Mouse (Mus musculus): ENCODE measurements around the gene Olfr1097. TPM values are rescaled to one million over a fixed set of nuclear protein-coding genes. Genes with fewer than 3 reads are reported as not detected.

Gene Olfr1097
- polyA plus RNA-seq (2014; fragmentation: Nextera tagmentation; extraction: Ambion mirVana), result not detected in 2 replicates

- no peak within 1 kb of the TSS for H3K9ac ChIP-seq (ENCODE audit: low read depth, low read length)
- no peaks in the 10 kb centered on the region for H3K27me3 ChIP-seq (ENCODE audit: control insufficient read depth, insufficient read depth, low read length)
- no peaks in the 10 kb centered on the region for H3K36me3 ChIP-seq (ENCODE audit: control insufficient read depth, insufficient read depth, low read length)
- WGBS, result 91% methylated on average over 1 of the region's 1 CpGs
- no peak for ATAC-seq (ENCODE audit: low FRiP score, low TSS enrichment)
- no peaks in the 10 kb centered on the region for H3K4me1 ChIP-seq (ENCODE audit: control insufficient read depth, insufficient read depth, low read length)
- no peak within 1 kb of the TSS for H3K4me2 ChIP-seq (replicated peaks; ENCODE audit: low read depth, low read length)
- H3K27ac ChIP-seq (ENCODE audit: low read depth, low read length), result no peak within 1 kb of the TSS
- no peaks in the 10 kb centered on the region for H3K9me3 ChIP-seq (ENCODE audit: control insufficient read depth, low read length)
- no peak within 1 kb of the TSS for H3K4me3 ChIP-seq (ENCODE audit: low read length)
Observed at GRCm38 (mm10) chr2:86892116-86892515, at the start of gene Olfr1097. Gene Olfr1097, minus strand, starts transcription at chr2:86892216.

GRCm38 (mm10) chr2:86926557-86926956 lies 34.5 kb upstream of the Olfr1097 start:
- no peak for ATAC-seq (ENCODE audit: low FRiP score, low TSS enrichment)
- no peaks in the 10 kb centered on the region for H3K27me3 ChIP-seq (ENCODE audit: control insufficient read depth, insufficient read depth, low read length)
- no peak overlapping the region for H3K4me2 ChIP-seq (replicated peaks; ENCODE audit: low read depth, low read length)
- no peaks in the 10 kb centered on the region for H3K9me3 ChIP-seq (ENCODE audit: control insufficient read depth, low read length)
- H3K4me3 ChIP-seq (ENCODE audit: low read length), result no peak overlapping the region
- no peaks in the 10 kb centered on the region for H3K36me3 ChIP-seq (ENCODE audit: control insufficient read depth, insufficient read depth, low read length)
- H3K4me1 ChIP-seq (ENCODE audit: control insufficient read depth, insufficient read depth, low read length), result no peaks in the 10 kb centered on the region
- no peak overlapping the region for H3K9ac ChIP-seq (ENCODE audit: low read depth, low read length)
- no peak overlapping the region for H3K27ac ChIP-seq (ENCODE audit: low read depth, low read length)

- WGBS, result 100% methylated on average over 1 of the region's 1 CpGs
- Histone ChIP-seq H3K36me3 (ENCODE audit: control insufficient read depth, insufficient read depth, low read length) (no peaks in the 10 kb centered on the region), H3K27ac (ENCODE audit: low read depth, low read length) (no peak within 1 kb of the TSS), H3K4me3 (ENCODE audit: low read length) (no peak within 1 kb of the TSS), H3K9ac (ENCODE audit: low read depth, low read length) (no peak within 1 kb of the TSS), H3K27me3 (ENCODE audit: control insufficient read depth, insufficient read depth, low read length) (no peaks in the 10 kb centered on the region), H3K4me1 (ENCODE audit: control insufficient read depth, insufficient read depth, low read length) (no peaks in the 10 kb centered on the region), H3K9me3 (ENCODE audit: control insufficient read depth, low read length) (no peaks in the 10 kb centered on the region), H3K4me2 (replicated peaks; ENCODE audit: low read depth, low read length) (no peak within 1 kb of the TSS)
- ATAC-seq (ENCODE audit: low FRiP score, low TSS enrichment), result no peak
Observed at GRCm38 (mm10) chr2:86924445-86924844, 32.4 kb upstream of the Olfr1097 start, which contains the start of gene Olfr1098. Gene Olfr1098, minus strand, starts transcription at chr2:86924545.

GRCm38 (mm10) chr2:86905647-86906046 lies 13.6 kb upstream of the Olfr1097 start:
- no peak overlapping the region for H3K4me2 ChIP-seq (replicated peaks; ENCODE audit: low read depth, low read length)
- H3K4me3 ChIP-seq (ENCODE audit: low read length), result no peak overlapping the region
- no peak for ATAC-seq (ENCODE audit: low FRiP score, low TSS enrichment)
- H3K9me3 ChIP-seq (ENCODE audit: control insufficient read depth, low read length), result no peaks in the 10 kb centered on the region
- H3K27ac ChIP-seq (ENCODE audit: low read depth, low read length), result no peak overlapping the region
- H3K27me3 ChIP-seq (ENCODE audit: control insufficient read depth, insufficient read depth, low read length), result no peaks in the 10 kb centered on the region
- no peaks in the 10 kb centered on the region for H3K4me1 ChIP-seq (ENCODE audit: control insufficient read depth, insufficient read depth, low read length)
- H3K36me3 ChIP-seq (ENCODE audit: control insufficient read depth, insufficient read depth, low read length), result no peaks in the 10 kb centered on the region
- 89% methylated on average over 2 of the region's 2 CpGs for WGBS
- H3K9ac ChIP-seq (ENCODE audit: low read depth, low read length), result no peak overlapping the region

GRCm38 (mm10) chr2:86874702-86875101 lies 17.3 kb downstream of the Olfr1097 start, which contains the start of gene Gm13723:
Gene Gm13723, minus strand, starts transcription at chr2:86874802.
- Histone ChIP-seq H3K9ac (ENCODE audit: low read depth, low read length) (no peak within 1 kb of the TSS), H3K4me1 (ENCODE audit: control insufficient read depth, insufficient read depth, low read length) (no peaks in the 10 kb centered on the region), H3K36me3 (ENCODE audit: control insufficient read depth, insufficient read depth, low read length) (no peaks in the 10 kb centered on the region), H3K9me3 (ENCODE audit: control insufficient read depth, low read length) (no peaks in the 10 kb centered on the region), H3K27me3 (ENCODE audit: control insufficient read depth, insufficient read depth, low read length) (no peaks in the 10 kb centered on the region), H3K27ac (ENCODE audit: low read depth, low read length) (no peak within 1 kb of the TSS), H3K4me3 (ENCODE audit: low read length) (no peak within 1 kb of the TSS), H3K4me2 (replicated peaks; ENCODE audit: low read depth, low read length) (no peak within 1 kb of the TSS)
- WGBS, result 40% methylated on average over 1 of the region's 1 CpGs
- no peak for ATAC-seq (ENCODE audit: low FRiP score, low TSS enrichment)

- no peaks in the 10 kb centered on the region for H3K4me1 ChIP-seq (ENCODE audit: control insufficient read depth, insufficient read depth, low read length)
- no peak within 1 kb of the TSS for H3K9ac ChIP-seq (ENCODE audit: low read depth, low read length)
- H3K9me3 ChIP-seq (ENCODE audit: control insufficient read depth, low read length), result no peaks in the 10 kb centered on the region
- no peaks in the 10 kb centered on the region for H3K36me3 ChIP-seq (ENCODE audit: control insufficient read depth, insufficient read depth, low read length)
- WGBS, result 91% methylated on average over 3 of the region's 3 CpGs
- no peaks in the 10 kb centered on the region for H3K27me3 ChIP-seq (ENCODE audit: control insufficient read depth, insufficient read depth, low read length)
- H3K4me3 ChIP-seq (ENCODE audit: low read length), result no peak within 1 kb of the TSS
- no peak within 1 kb of the TSS for H3K4me2 ChIP-seq (replicated peaks; ENCODE audit: low read depth, low read length)
- no peak for ATAC-seq (ENCODE audit: low FRiP score, low TSS enrichment)
- no peak within 1 kb of the TSS for H3K27ac ChIP-seq (ENCODE audit: low read depth, low read length)
Observed at GRCm38 (mm10) chr2:86851596-86851995, 40.4 kb downstream of the Olfr1097 start, which contains the start of gene Olfr1095. Gene Olfr1095, minus strand, starts transcription at chr2:86851696.

Other genes with a start within 250 kb of the Olfr1097 start
- not detected in 2 replicates for gene Olfr1085, start 230.2 kb downstream of the Olfr1097 start, polyA plus RNA-seq (2014; fragmentation: Nextera tagmentation; extraction: Ambion mirVana)
- gene Olfr1086, start 212.1 kb downstream of the Olfr1097 start, polyA plus RNA-seq (2014; fragmentation: Nextera tagmentation; extraction: Ambion mirVana), result not detected in 2 replicates
- gene Olfr1087, start 193.8 kb downstream of the Olfr1097 start, polyA plus RNA-seq (2014; fragmentation: Nextera tagmentation; extraction: Ambion mirVana), result not detected in 2 replicates
- not detected in 2 replicates for gene Olfr1089, start 158.5 kb downstream of the Olfr1097 start, polyA plus RNA-seq (2014; fragmentation: Nextera tagmentation; extraction: Ambion mirVana)
- gene Olfr1090, start 133.2 kb downstream of the Olfr1097 start, polyA plus RNA-seq (2014; fragmentation: Nextera tagmentation; extraction: Ambion mirVana), result not detected in 2 replicates
- gene Olfr1093, start 109.7 kb downstream of the Olfr1097 start, polyA plus RNA-seq (2014; fragmentation: Nextera tagmentation; extraction: Ambion mirVana), result not detected in 2 replicates
- not detected in 2 replicates for gene Olfr141, start 82.2 kb downstream of the Olfr1097 start, polyA plus RNA-seq (2014; fragmentation: Nextera tagmentation; extraction: Ambion mirVana)
- not detected in 2 replicates for gene Olfr1094, start 67.6 kb downstream of the Olfr1097 start, polyA plus RNA-seq (2014; fragmentation: Nextera tagmentation; extraction: Ambion mirVana)
- not detected in 2 replicates for gene Olfr1095, start 40.5 kb downstream of the Olfr1097 start, polyA plus RNA-seq (2014; fragmentation: Nextera tagmentation; extraction: Ambion mirVana)
- not detected in 2 replicates for gene Gm13723, start 17.4 kb downstream of the Olfr1097 start, polyA plus RNA-seq (2014; fragmentation: Nextera tagmentation; extraction: Ambion mirVana)
- gene Olfr1098, start 32.3 kb upstream of the Olfr1097 start, polyA plus RNA-seq (2014; fragmentation: Nextera tagmentation; extraction: Ambion mirVana), result not detected in 2 replicates
- not detected in 2 replicates for gene Olfr1099, start 68.5 kb upstream of the Olfr1097 start, polyA plus RNA-seq (2014; fragmentation: Nextera tagmentation; extraction: Ambion mirVana)
- not detected in 2 replicates for gene Olfr1100, start 87.7 kb upstream of the Olfr1097 start, polyA plus RNA-seq (2014; fragmentation: Nextera tagmentation; extraction: Ambion mirVana)
- not detected in 2 replicates for gene Olfr1101, start 99.0 kb upstream of the Olfr1097 start, polyA plus RNA-seq (2014; fragmentation: Nextera tagmentation; extraction: Ambion mirVana)
- gene Olfr1102, start 106.2 kb upstream of the Olfr1097 start, polyA plus RNA-seq (2014; fragmentation: Nextera tagmentation; extraction: Ambion mirVana), result not detected in 2 replicates
- gene Olfr1104, start 134.9 kb upstream of the Olfr1097 start, polyA plus RNA-seq (2014; fragmentation: Nextera tagmentation; extraction: Ambion mirVana), result not detected in 2 replicates
- gene Olfr1105, start 144.3 kb upstream of the Olfr1097 start, polyA plus RNA-seq (2014; fragmentation: Nextera tagmentation; extraction: Ambion mirVana), result not detected in 2 replicates
- gene Olfr1106, start 160.1 kb upstream of the Olfr1097 start, polyA plus RNA-seq (2014; fragmentation: Nextera tagmentation; extraction: Ambion mirVana), result not detected in 2 replicates
- gene Olfr1107, start 183.6 kb upstream of the Olfr1097 start, polyA plus RNA-seq (2014; fragmentation: Nextera tagmentation; extraction: Ambion mirVana), result not detected in 2 replicates
- gene Olfr1109, start 203.8 kb upstream of the Olfr1097 start, polyA plus RNA-seq (2014; fragmentation: Nextera tagmentation; extraction: Ambion mirVana), result not detected in 2 replicates
- gene Olfr259, start 222.4 kb upstream of the Olfr1097 start, polyA plus RNA-seq (2014; fragmentation: Nextera tagmentation; extraction: Ambion mirVana), result not detected in 2 replicates
- not detected in 2 replicates for gene Olfr1110, start 248.1 kb upstream of the Olfr1097 start, polyA plus RNA-seq (2014; fragmentation: Nextera tagmentation; extraction: Ambion mirVana)